Mouse (Mus musculus): ENCODE results near the gene Fat2. TPM values are rescaled to one million over a fixed set of nuclear protein-coding genes. Genes with fewer than 3 reads are reported as not detected.

Fat2 gene
- under 1 TPM; 0.07 TPM for total RNA-seq (2021)
- long read RNA-seq, experiment 1: 0 reads
- long read RNA-seq, experiment 2: 0 reads

DNA sequence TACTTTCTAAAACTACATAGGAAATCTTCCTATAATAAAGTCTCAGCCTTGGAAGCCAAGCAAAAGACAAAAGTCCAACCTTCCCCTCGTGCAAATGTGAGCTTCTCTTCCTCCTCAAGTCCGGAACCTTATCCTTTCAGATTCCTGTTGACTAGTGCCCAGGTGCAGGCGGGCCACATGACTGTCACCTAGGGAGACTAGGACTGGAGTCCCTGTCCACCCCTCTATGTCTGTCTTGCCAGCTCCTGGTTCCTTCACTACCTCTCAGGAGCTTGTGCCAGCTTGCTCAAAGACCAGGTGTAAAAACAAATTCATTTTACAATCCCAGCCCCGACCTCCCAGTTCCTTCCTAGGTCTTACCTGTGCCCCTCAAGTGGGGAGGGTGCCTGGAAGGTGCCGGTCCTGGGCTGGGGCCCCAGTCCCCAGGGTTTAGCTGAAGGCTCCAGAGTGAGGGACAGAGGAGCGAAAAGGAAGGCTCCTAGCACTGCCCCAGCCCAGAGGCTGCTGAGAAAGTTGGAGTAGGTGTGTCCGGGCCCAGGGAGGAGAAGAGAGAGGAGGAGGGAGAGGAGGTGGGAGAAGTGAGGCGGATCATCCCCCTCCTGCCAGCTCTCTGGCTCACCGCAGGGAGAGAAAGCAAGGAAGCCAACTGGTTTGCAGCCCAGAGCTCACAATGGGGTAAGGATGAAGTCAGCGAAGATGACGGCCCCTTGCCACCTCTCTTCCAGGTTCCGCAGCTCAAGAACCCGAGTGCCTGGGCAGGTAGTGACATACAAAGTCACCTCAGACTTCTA, at the start of gene Fat2:
Fat2 (minus strand) TSS at position 464 of the 791 bp plus-strand sequence.
- no peak for DNase-seq

DNA sequence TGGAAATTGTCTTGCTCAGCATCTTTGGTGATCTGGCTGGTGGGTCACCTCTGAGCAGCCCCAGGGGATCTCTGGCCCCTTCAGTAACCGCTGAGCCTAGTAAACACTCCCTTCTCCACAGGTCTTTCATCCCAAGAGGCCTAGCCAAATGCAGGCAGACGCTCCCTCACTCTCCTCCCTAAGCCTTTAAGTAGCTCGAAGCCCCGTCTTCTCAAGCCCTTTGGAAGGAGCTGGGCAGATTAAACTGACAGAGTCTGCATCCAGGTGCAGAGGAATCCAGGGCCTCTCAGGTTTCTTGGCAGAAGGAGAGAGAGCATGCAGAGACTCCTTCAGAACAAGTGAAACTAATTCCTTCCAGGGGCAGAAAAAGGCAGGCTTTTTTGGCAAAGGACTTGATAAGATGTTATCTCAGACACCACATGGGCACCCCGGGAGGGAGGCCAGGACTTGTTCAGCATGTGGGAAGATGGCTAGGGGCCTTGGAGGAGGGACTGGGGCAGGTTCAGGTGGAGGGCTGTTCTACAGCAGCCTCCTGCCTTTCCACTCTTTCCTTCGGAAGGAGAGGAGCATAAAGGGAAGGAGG, 47.2 kb upstream of the Fat2 start:
- DNase-seq: no peak

DNA sequence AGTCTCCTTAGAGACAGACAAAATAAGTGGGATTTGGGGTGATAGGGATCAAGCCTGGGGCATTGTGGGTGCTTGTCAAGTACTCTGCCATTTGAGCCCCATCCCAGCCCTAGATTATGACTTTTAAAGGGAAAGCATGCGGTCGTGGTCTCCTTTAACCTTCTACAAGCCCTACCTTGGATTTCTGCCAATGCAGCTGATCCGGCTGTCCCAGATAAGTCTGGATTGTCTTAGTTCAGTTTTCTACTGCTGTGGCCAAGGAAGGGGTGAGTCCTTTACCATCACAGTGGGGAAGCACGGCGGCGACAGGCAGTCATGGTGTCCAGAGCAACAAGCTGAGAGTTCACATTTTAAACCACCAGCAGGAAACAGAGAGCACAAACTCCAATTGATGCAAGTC, 44.5 kb upstream of the Fat2 start:
- no peak for DNase-seq

GRCm38 (mm10) chr11:55378371-55378770, 42.0 kb upstream of the Fat2 start:
- peak; percentile 55 to 72 for DNase-seq

DNA sequence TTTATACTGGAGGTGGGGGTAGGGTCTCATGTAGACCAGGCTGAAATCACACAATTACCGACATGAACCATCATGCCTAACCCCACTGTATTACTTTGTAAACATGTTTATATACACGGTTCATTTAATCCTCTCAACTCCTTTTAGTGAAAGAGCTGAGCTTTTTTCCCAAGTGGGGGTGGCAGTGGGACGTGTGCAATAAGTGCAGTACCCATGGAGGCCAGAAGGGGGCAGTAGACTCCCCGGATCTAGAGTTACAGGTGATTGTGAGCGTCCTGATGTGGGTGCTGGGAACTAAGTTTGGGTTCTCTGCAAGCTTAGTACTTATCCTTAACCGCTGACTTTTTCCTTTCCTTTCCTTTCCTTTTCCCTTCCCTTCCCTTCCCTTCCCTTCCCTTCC, 37.5 kb upstream of the Fat2 start:
- no peak for DNase-seq

- no peak for DNase-seq
Observed at GRCm38 (mm10) chr11:55373373-55373772, 37.0 kb upstream of the Fat2 start.

DNA sequence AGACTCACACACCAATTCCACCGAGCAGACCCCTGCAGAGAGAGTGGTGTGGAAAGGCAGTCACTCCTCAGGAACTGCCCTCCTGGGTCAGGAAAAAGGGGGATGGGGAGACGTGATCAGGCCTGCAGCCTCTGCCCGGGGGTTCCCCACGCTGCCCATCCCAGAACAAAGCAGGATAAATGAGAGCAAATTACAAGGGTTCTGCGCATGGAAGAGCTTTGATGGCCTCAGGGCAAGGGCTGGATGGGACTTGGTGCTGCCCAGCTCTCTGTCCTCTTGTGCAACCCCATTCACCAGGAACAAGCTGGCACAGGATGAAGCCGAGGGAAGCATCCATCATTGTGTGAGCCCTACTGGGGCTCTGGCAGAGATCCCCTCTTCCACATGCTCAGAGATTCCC, 35.6 kb upstream of the Fat2 start:
- DNase-seq: no peak

GRCm38 (mm10) chr11:55369093-55369471, 32.7 kb upstream of the Fat2 start:
- no peak for DNase-seq

GRCm38 (mm10) chr11:55368388-55369092, 32.2 kb upstream of the Fat2 start:
- DNase-seq: no peak

DNA sequence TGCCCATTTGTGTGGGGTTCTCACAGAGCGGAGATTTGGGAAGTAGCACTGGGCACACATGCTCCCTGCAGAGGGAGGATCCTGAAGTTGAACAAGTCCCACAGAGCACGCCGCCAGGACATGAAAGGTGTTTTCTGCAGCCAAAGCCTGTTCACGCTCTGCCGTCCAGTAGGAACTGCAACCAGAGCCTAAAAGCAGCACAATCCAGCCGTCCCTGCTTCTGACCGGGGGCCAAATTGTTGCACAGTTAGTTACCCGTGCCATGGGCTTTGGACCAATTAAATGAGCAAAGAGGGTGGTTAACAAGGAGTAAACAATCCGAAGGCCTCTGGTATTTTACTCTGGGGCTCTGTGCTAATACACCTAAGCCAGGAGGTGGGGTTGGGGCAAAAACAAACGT, 31.4 kb upstream of the Fat2 start:
- DNase-seq: peak in 1 of 2 experiments; percentile 22

DNA sequence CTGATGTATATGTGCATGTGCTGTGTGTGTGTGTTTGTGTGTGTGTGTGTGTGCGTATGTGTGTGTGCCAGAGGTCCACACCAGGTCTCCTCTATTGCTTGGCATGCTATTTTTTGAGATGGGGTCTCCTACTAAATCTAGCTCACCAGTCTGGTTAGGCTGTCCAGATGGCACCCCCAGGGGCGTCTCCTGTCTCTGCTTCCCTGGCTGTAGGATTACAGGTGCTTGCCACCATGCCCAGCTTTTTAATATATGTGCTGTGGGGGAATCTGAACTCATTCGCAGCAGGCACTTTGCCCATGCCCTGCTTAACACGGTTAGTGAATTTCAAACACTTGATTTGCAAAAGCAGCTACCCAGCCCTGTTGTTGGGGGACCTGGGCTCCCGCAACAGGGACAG, 29.5 kb upstream of the Fat2 start:
- no peak for DNase-seq

GRCm38 (mm10) chr11:55365242-55365641, 28.9 kb upstream of the Fat2 start:
- DNase-seq: no peak

GRCm38 (mm10) chr11:55364662-55365061, 28.3 kb upstream of the Fat2 start:
- DNase-seq: peak; percentile 39 to 64

- no peak for DNase-seq
Observed at GRCm38 (mm10) chr11:55358094-55358783, 21.9 kb upstream of the Fat2 start.

DNA sequence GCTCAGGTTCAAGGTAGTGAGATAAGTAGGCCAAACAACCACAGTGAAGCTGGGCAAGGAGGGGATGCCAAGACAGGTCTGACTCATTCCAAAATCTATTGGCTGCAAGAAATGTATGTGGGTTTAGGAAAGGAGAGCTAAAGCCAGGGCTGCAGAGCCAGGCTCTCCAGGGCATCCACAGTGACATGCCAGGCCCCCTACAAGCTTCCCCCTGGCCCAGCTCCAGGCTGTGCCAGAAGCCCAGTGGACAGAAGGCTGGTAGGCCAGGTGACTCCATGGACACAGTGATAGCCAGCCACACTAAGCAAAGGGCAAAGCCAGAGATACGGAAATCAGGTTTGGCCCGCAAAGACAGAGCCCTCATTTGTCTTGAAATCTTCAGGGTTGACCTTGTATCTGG, 20.5 kb upstream of the Fat2 start:
- DNase-seq: peak in 1 of 2 experiments; percentile 15

DNA sequence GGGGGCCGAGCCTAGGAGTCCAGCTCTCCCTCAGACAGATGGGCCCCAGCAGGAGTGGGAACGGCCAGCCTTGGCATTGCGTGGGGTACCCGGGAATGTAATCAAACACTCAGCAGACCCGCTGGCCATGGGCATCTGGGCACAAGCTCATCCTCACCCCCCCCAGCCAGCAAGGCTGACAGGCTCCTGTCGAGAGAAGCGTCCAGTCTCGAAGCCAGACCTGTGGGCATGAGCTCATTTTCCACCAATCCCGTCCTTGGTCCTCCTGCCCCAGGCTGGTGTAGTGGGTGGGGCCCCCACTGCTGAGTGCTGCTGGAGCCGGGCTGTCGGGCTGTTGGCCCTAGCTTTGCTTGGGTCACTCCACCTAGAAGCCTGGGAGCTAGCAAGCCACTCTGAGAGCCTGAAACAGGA, 5.6 kb upstream of the Fat2 start:
- no peak for DNase-seq

DNA sequence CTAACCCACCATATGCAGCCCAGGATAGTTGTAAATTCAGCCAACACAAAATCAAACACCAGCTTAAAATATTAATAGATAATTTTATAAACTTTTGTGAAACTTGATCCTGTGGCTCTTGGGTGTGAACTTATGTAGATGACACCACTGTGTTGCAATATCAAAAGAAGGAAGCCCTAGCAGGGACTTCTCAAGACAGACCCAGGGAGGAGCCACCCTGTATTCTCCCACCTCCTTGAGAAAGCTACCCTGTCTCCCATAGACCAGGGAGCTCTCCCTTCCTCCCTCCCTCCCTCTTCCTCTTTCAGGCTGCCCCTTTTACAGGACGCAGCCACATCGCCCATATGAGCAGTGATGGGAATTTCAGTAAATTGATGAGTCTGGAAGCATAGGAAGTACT, 4.4 kb upstream of the Fat2 start:
- DNase-seq: no peak

GRCm38 (mm10) chr11:55337032-55337769, 837 bp upstream of the Fat2 start:
- DNase-seq: no peak

DNA sequence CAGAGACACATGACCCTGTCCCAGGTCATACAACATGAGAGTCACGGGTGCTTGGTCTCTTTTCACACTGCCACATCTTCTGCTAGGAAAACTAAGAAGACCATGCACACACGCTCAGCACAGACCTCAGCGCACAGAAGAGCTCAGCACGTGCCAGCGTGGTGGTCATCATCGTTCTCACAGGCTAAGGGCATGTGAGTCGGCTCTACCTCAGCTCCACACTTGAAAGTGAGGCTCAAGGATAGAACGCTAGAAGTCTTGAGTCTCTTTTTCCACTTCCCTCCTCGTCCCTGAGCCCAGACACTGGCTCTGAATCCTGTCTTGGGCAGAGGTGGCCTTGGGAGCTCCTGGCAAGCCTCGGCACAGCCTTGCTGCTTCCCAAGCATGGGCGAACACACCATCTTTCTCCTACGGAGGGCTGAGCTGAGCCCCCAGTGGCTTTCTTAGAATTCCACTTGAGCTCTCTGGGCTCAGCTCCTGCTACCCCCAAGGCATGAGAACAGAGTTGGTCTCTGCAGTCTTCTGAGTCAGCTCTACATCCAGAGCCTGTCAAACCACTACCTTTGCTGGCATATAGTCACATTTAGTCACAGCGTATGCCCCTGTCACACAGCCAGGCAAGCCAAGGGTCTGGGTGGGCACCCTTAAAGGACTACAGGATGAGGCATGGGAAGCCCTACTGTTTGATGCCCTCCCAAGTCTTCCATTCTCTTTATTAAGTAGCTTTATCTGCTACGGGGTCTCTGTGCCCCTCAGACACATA, 869 bp downstream of the Fat2 start:
- DNase-seq: peak; percentile 13 to 16

DNA sequence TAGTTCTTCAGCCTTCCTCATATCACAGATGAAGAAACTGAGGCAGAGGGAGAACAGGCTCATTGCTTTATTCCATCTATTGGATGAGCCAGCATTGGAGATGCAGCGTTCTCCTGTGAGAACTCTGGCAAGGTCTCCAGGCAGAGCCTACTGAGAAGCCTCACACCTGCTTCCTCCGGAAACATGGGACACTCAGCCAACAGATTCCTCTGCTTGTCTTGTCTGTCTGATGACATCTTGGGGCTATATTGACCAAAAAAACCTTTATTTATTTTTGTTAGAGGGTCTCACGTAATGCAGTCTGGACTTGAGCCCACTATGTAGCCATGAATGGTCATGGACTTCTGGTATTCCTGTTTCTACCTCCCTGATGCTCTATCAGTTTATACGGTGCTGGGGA, 1.8 kb downstream of the Fat2 start:
- no peak for DNase-seq

- no peak for DNase-seq
Observed at GRCm38 (mm10) chr11:55334063-55334462, 2.3 kb downstream of the Fat2 start.
